In genomic region chr10:85508193-85508794, GRCm38 (mm10) we compare ENCODE assay signal across 14 mouse cellular contexts.
DNase-seq lines count a peak whose midpoint lies in the region; ATAC-seq and TF ChIP-seq lines count a peak whose summit lies in the region.
"Had no signal": no experiment of that assay in that cellular context is flagged by ENCODE, and none has a peak within 500 bp of the region (broad histone marks: within the 10 kb centered on the region; RNA-seq: fewer than 3 reads in every experiment).

No protein-coding gene starts in this region.

- no peaks in the 10 kb centered on the region for H3K27me3 ChIP-seq in kidney, embryonic 15.5 days
- H3K27me3 ChIP-seq in Patski: no peaks in the 10 kb centered on the region
- H3K27me3 ChIP-seq: liver, embryonic 13.5 days; stomach, embryonic 15.5 days had no signal

- H3K9ac ChIP-seq in kidney, embryonic 15.5 days: no peak overlapping the region
- H3K9ac ChIP-seq: liver, embryonic 13.5 days; stomach, embryonic 15.5 days had no signal

- CTCF ChIA-PET in Patski (lab: Charles Lee): interaction anchor here (1.0 to 1.4 kb wide), 2 partner anchors 11 kb away, joined by 3 to 4 read pairs; no protein-coding TSS in a partner anchor

- H3K4me3 ChIP-seq in kidney, embryonic 15.5 days (replicated peaks): no peak overlapping the region
- H3K4me3 ChIP-seq: liver, embryonic 13.5 days; stomach, embryonic 15.5 days had no signal

- peak; percentile 66 for ATAC-seq in kidney, embryonic 15.5 days (replicated peaks; ENCODE audit: low FRiP score)
- peak; percentile 53 for ATAC-seq in Patski
- ATAC-seq: midbrain, embryonic 16.5 days had no signal

- H3K9me3 ChIP-seq in kidney, embryonic 15.5 days (replicated peaks): no peaks in the 10 kb centered on the region
- H3K9me3 ChIP-seq: liver, embryonic 13.5 days; stomach, embryonic 15.5 days had no signal

- in situ Hi-C loops in Patski (cut with MboI; ENCODE audit: low pct_unique_long_range_greater_than_20kb): no loop called here

- 46% methylated on average over 5 of the region's 5 CpGs for WGBS in kidney, embryonic 15.5 days

- H3K4me2 ChIP-seq in kidney, embryonic 15.5 days: no peak overlapping the region
- H3K4me2 ChIP-seq: liver, embryonic 13.5 days; stomach, embryonic 15.5 days had no signal

- POLR2A ChIA-PET in Patski (lab: Charles Lee): no interaction called here

- no peak for DNase-seq in kidney, postnatal 25 days
- peak; percentile 44 for DNase-seq in Patski (ENCODE audit: low read depth, low spot score)
- DNase-seq in adrenal gland, postnatal 14 days: peak; percentile 85
- DNase-seq in kidney, postnatal 4 days: peak; percentile 18 to 42
- DNase-seq in layer of hippocampus, adult 18-20 months (ENCODE audit: low spot score in 2 of 2): no peak
- DNase-seq in ovary, postnatal 10 days (ENCODE audit: low spot score): no peak
- DNase-seq: cerebellum, adult 9-10 months; heart, postnatal 36 days; liver, embryonic 13.5 days; lung, postnatal 36 days; right cerebral cortex, postnatal 4 days had no signal

- H3K4me1 ChIP-seq in kidney, embryonic 15.5 days: peaks cover 36% of the 10 kb centered on the region
- H3K4me1 ChIP-seq: liver, embryonic 13.5 days; stomach, embryonic 15.5 days had no signal

- no peaks in the 10 kb centered on the region for H3K36me3 ChIP-seq in kidney, embryonic 15.5 days
- H3K36me3 ChIP-seq: liver, embryonic 13.5 days; stomach, embryonic 15.5 days had no signal

- no peak for TF ChIP-seq CTCF in Patski (IDR thresholded peaks at IDR 0.05)

- 0 out of 2 replicates have a peak overlapping the region, but pooled peaks have one; percentile 10 for H3K27ac ChIP-seq in kidney, embryonic 15.5 days
- H3K27ac ChIP-seq: liver, embryonic 13.5 days; stomach, embryonic 15.5 days had no signal

Comparison
In these comparisons a context has a peak if more than half of its experiments do, and no peak if none do; other contexts are left out.
1. DNase-seq: peak in Patski (single experiment), adrenal gland, postnatal 14 days (single experiment) and kidney, postnatal 4 days (2 of 2); none in kidney, postnatal 25 days (0 of 2), layer of hippocampus, adult 18-20 months (0 of 2) and ovary, postnatal 10 days (single experiment).